Mouse (Mus musculus) CH12.LX (cell line): ENCODE results near the gene Tia1. TPM values are rescaled to one million over a fixed set of nuclear protein-coding genes. Genes with fewer than 3 reads are reported as not detected.

ENCODE experiments used
- DNase-seq: peaks from one replicate; pipeline ENCODE4 v3.0.0-alpha.2; 2013; ENCODE audit errors: extremely low read depth
- H3K27ac ChIP-seq: 2 replicates; pipeline ENCODE4 v1.5.1; 2012; ENCODE audit warnings: low read depth, mild to moderate bottlenecking, control low read depth, moderate library complexity; ENCODE audit not compliant: insufficient read depth
- H3K27me3 ChIP-seq: replicated peaks from 2 replicates; pipeline ENCODE3; 2012; ENCODE audit warnings: inconsistent platforms
- H3K36me3 ChIP-seq, 2 experiments: replicated peaks in 1 of 2; 2 replicates each; pipeline versions ENCODE3 to v1.6.1; 2012; ENCODE audit warnings: inconsistent platforms in 1 of 2, low read length in 1 of 2, mild to moderate bottlenecking in 1 of 2, mixed read lengths in 1 of 2, moderate library complexity in 1 of 2; ENCODE audit not compliant: control insufficient read depth in 1 of 2, insufficient read depth in 1 of 2
- H3K4me1 ChIP-seq, 2 experiments: 2 replicates each; pipeline ENCODE4 v1.6.1; 2012; ENCODE audit warnings: inconsistent platforms in 1 of 2, moderate library complexity in 1 of 2; ENCODE audit not compliant: insufficient read depth in 2 of 2, control insufficient read depth in 1 of 2
- H3K4me2 ChIP-seq: 2 replicates; pipeline ENCODE4 v1.6.1; 2012; ENCODE audit warnings: low read depth, mild to moderate bottlenecking, control low read depth; ENCODE audit not compliant: poor library complexity, insufficient read depth, severe bottlenecking
- H3K4me3 ChIP-seq, 3 experiments: fragments of 150-350 bp in 1 of 3; sonication (generic) in 1 of 3; replicated peaks in 1 of 3; 2 replicates each; pipeline versions ENCODE3 to v1.5.1; 2011 to 2012; ENCODE audit warnings: low read depth in 2 of 3, low read length in 2 of 3, mild to moderate bottlenecking in 2 of 3, moderate library complexity in 2 of 3, control low read depth in 1 of 3, improper control_type of control experiment in 1 of 3, inconsistent platforms in 1 of 3, mixed read lengths in 1 of 3; ENCODE audit not compliant: poor library complexity in 1 of 3
- H3K79me2 ChIP-seq: replicated peaks from 2 replicates; pipeline ENCODE4 v1.6.1; 2012; ENCODE audit warnings: mild to moderate bottlenecking, moderate library complexity; ENCODE audit not compliant: control insufficient read depth, poor library complexity, insufficient read depth, severe bottlenecking; ENCODE audit errors: extremely low read depth
- H3K9ac ChIP-seq: 2 replicates; pipeline ENCODE4 v1.6.1; 2012; ENCODE audit warnings: low read depth, mild to moderate bottlenecking, control low read depth, moderate library complexity; ENCODE audit not compliant: insufficient read depth
- H3K9me3 ChIP-seq: replicated peaks from 2 replicates; pipeline ENCODE3; 2012; ENCODE audit warnings: low read length, inconsistent platforms, mixed read lengths
- CTCF ChIP-seq, 2 experiments: IDR thresholded peaks in 1 of 2; conservative IDR thresholded peaks in 1 of 2; 2 replicates each; pipeline ENCODE4 v1.5.1; 2011 to 2012; ENCODE audit warnings: low read depth in 2 of 2, low read length in 2 of 2, improper control_type of control experiment in 1 of 2, inconsistent platforms in 1 of 2, mild to moderate bottlenecking in 1 of 2, moderate library complexity in 1 of 2
- E2F4 ChIP-seq: IDR thresholded peaks from 2 replicates; pipeline ENCODE4 v1.6.1; 2011; ENCODE audit warnings: low read depth, low read length, improper control_type of control experiment; ENCODE audit not compliant: insufficient replicate concordance
- ELF1 ChIP-seq: IDR thresholded peaks from 2 replicates; pipeline ENCODE4 v1.6.1; 2014; ENCODE audit warnings: low read depth, mild to moderate bottlenecking, inconsistent platforms, low read length, improper control_type of control experiment
- HCFC1 ChIP-seq: IDR thresholded peaks from 2 replicates; pipeline ENCODE4 v1.6.1; 2012; ENCODE audit warnings: low read depth, mild to moderate bottlenecking, inconsistent platforms, low read length, improper control_type of control experiment
- JUN ChIP-seq: IDR thresholded peaks from 2 replicates; pipeline ENCODE4 v1.6.1; 2011; ENCODE audit warnings: low read depth, mild to moderate bottlenecking, low read length, improper control_type of control experiment, moderate library complexity; ENCODE audit not compliant: insufficient read depth
- JUND ChIP-seq: conservative IDR thresholded peaks from 2 replicates; pipeline ENCODE4 v1.6.1; 2011; ENCODE audit warnings: low read depth, low read length, improper control_type of control experiment
- KAT2A ChIP-seq: IDR thresholded peaks from 2 replicates; pipeline ENCODE4 v1.6.1; 2012; ENCODE audit warnings: low read length, improper control_type of control experiment, inconsistent platforms; ENCODE audit not compliant: insufficient replicate concordance
- MAFK ChIP-seq: IDR thresholded peaks from 2 replicates; pipeline ENCODE4 v1.6.1; 2011; ENCODE audit warnings: low read length, improper control_type of control experiment; ENCODE audit not compliant: insufficient replicate concordance
- MAX ChIP-seq: IDR thresholded peaks from 2 replicates; pipeline ENCODE4 v1.6.1; 2011; ENCODE audit warnings: low read length, improper control_type of control experiment
- MEF2A ChIP-seq: IDR thresholded peaks from 2 replicates; pipeline ENCODE4 v1.6.1; 2014; ENCODE audit warnings: low read depth, mild to moderate bottlenecking, inconsistent platforms, low read length, improper control_type of control experiment, borderline replicate concordance
- MXI1 ChIP-seq: IDR thresholded peaks from 2 replicates; pipeline ENCODE4 v1.6.1; 2011; ENCODE audit warnings: mild to moderate bottlenecking, low read depth, low read length, improper control_type of control experiment
- MYC ChIP-seq: IDR thresholded peaks from 2 replicates; pipeline ENCODE4 v1.6.1; 2011; ENCODE audit warnings: low read depth, mild to moderate bottlenecking, improper control_type of control experiment, low read length
- NELFE ChIP-seq: IDR thresholded peaks from 2 replicates; pipeline ENCODE4 v1.6.1; 2011; ENCODE audit warnings: low read depth, low read length, improper control_type of control experiment
- NRF1 ChIP-seq: IDR thresholded peaks from 2 replicates; pipeline ENCODE4 v1.6.1; 2014; ENCODE audit warnings: low read depth, mild to moderate bottlenecking, inconsistent platforms, low read length, improper control_type of control experiment, moderate library complexity
- POLR2A ChIP-seq: IDR thresholded peaks from 2 replicates; pipeline ENCODE4 v1.6.1; 2011; ENCODE audit warnings: low read depth, mild to moderate bottlenecking, improper control_type of control experiment, low read length
- SIN3A ChIP-seq: IDR thresholded peaks from 2 replicates; pipeline ENCODE4 v1.6.1; 2012; ENCODE audit warnings: low read length, improper control_type of control experiment, inconsistent platforms
- TBP ChIP-seq: conservative IDR thresholded peaks from 2 replicates; pipeline ENCODE4 v1.6.1; 2011; ENCODE audit warnings: low read depth, low read length, improper control_type of control experiment
- UBTF ChIP-seq: IDR thresholded peaks from 2 replicates; pipeline ENCODE4 v1.6.1; 2012; ENCODE audit warnings: low read depth, mild to moderate bottlenecking, inconsistent platforms, low read length, improper control_type of control experiment, moderate library complexity
- USF2 ChIP-seq: conservative IDR thresholded peaks from 2 replicates; pipeline ENCODE4 v1.6.1; 2011; ENCODE audit warnings: low read depth, low read length, improper control_type of control experiment
- ZC3H11A ChIP-seq: IDR thresholded peaks from 2 replicates; pipeline ENCODE4 v1.6.1; 2012; ENCODE audit warnings: low read depth, mild to moderate bottlenecking, inconsistent platforms, low read length, improper control_type of control experiment
- ZMIZ1 ChIP-seq: IDR thresholded peaks from 2 replicates; pipeline ENCODE4 v1.6.1; 2012; ENCODE audit warnings: low read depth, mild to moderate bottlenecking, inconsistent platforms, low read length, improper control_type of control experiment
- ZNF384 ChIP-seq: IDR thresholded peaks from 2 replicates; pipeline ENCODE4 v1.6.1; 2012; ENCODE audit warnings: low read depth, low read length, improper control_type of control experiment, inconsistent platforms
- dilution Hi-C: fragments of 300-500 bp; cut with MboI; formaldehyde crosslinking; loops from 2 replicates; pipeline ENCODE4 v1.14.3; 2020; ENCODE audit warnings: low sequenced_read_pairs; ENCODE audit not compliant: extremely low pct_unique_long_range_greater_than_20kb, extremely low pct_ligation_motif_present
- in situ Hi-C: fragments of 300-500 bp; cut with MboI; formaldehyde crosslinking; loops from 3 replicates; pipeline ENCODE4 v1.14.3; 2019; ENCODE audit warnings: low sequenced_read_pairs, low pct_ligation_motif_present, low pct_unique_long_range_greater_than_20kb, mixed read lengths
- polyA plus RNA-seq: library from polyadenylated mRNA; unstranded; fragments of >175 nt; gene quantifications from 2 replicates; pipeline ENCODE4 v1.2.1, GENCODE M21; 2012; ENCODE audit warnings: low read depth; ENCODE audit not compliant: insufficient read length
- total RNA-seq, 2 experiments: library from RNA; depleted of rRNA; stranded (reverse); fragments of 300-350 nt in 1 of 2; fragments of >200 nt in 1 of 2; gene quantifications; 2 replicates each; pipeline ENCODE4 v1.2.3; 2012 to 2014

The Tia1 gene
- total and polyA plus RNA-seq, 3 experiments: 31.8 to 41.4 (median 34.0) TPM

DNA sequence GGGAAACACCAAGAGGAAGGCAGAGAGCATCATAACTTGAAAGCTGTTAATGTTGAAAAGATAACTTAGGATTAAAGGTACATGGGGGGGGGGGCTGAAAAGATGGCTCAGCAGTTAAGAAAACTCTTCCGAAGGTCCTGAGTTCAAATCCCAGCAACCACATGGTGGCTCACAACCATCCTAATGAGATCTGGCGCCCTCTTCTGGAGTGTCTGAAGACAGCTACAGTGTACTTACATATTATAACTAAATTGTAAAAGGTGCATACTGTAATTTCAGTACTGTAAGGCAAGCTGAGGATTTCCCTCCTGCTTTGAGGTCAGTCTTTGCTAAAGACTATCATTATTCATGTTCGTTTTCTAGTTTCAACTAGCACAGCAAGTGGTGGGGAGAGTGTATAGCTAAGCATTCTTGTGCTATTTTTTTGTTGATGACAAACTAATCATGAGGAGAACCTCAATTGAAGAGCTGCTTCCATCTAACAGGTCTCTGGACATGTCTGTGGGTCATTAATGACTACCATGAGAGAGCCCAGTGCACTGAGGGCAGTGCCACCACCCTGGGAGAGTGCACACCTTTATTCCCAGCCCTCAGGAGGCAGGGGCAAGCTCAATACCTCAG lies 33.8 kb upstream of the Tia1 start:
- in situ Hi-C loops: loop anchor here (25.0 kb wide), 1 partner anchor 358 kb away; the partner anchor contains the start of gene Figla
- peak; percentile 60 for DNase-seq
- H3K27ac ChIP-seq: peak overlapping the region; percentile 27; the same call in 1 of the 2 replicates

DNA sequence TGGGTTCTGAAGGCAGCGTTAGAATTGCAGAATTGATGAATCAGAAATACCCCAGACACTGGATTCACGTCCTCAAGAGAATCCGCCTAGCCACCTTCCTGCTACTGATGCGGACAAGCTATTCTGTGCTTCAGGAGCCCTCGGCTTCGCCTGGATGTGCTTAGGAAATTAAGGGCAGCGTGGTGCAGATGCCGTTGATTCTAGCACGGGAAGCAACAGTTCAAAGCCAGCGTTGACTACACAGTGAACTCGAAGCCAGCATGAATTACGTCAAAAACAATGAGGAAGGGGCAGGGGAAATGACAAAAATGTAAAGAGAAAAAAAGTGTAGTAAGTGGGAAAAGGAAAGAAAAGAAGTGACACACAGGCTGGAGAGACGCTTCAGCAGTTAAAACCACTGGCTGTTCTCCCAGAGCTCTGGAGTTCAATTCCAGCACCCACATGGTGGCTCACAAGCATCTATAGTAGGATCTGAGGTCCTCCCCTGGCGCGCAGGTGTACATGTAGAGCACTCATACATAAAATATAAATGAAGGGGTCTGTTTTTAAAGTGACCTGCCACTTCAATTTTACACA lies 33.2 kb upstream of the Tia1 start, which contains the start of gene Snrpg:
Gene Snrpg (plus strand): TSS at position 541 of the 576 bp plus-strand sequence.
- Histone ChIP-seq H3K36me3 (peaks cover 9 to 48% of the 10 kb centered on the region in 2 experiments), H3K27me3 (no peaks in the 10 kb centered on the region), H3K4me3 (peak within 1 kb of the TSS; percentile 78 to 100 (median 97)), H3K9me3 (no peaks in the 10 kb centered on the region), H3K27ac (peak within 1 kb of the TSS; percentile 72), H3K4me1 (peaks cover 8 to 36% of the 10 kb centered on the region in 2 experiments), H3K4me2 (peak within 1 kb of the TSS; percentile 98), H3K9ac (peak within 1 kb of the TSS; percentile 89), H3K79me2 (peaks cover 58% of the 10 kb centered on the region)
- TF ChIP-seq UBTF (no peak), ELF1 (no peak), MEF2A (no peak), E2F4 (no peak), NRF1 (no peak), ZC3H11A (no peak), JUND (no peak), POLR2A (no peak), ZNF384 (no peak), CTCF (conservative IDR thresholded peaks at IDR 0.05 in 1 of 2, IDR thresholded peaks at IDR 0.05 in 1 of 2; ENCODE audit: low read depth in 2 of 2, low read length in 2 of 2) (no peak), NELFE (no peak), JUN (no peak), TBP (no peak), KAT2A (no peak), USF2 (no peak), SIN3A (no peak), ZMIZ1 (no peak)
- in situ Hi-C loops (loop anchor here (25.0 kb wide), 1 partner anchor 359 kb away; the partner anchor contains the start of gene Figla), dilution Hi-C loops (no loop called here)
- DNase-seq: peak; percentile 23

More for the DNA sequence above, 33.8 kb upstream of the Tia1 start:
- TF ChIP-seq ZMIZ1 (no peak; the same call in 1 of the 2 replicates), MEF2A (no peak), SIN3A (peak; percentile 60; the same call in 1 of the 2 replicates), MAX (peak; percentile 51), HCFC1 (peak; percentile 13; the same call in 1 of the 2 replicates), MAFK (0 out of 2 replicates have a peak, but pooled peaks have one; percentile 12), KAT2A (no peak), CTCF (conservative IDR thresholded peaks at IDR 0.05 in 1 of 2, IDR thresholded peaks at IDR 0.05 in 1 of 2; ENCODE audit: low read depth in 2 of 2, low read length in 2 of 2) (peak; percentile 20 to 61; a peak in 3 of 4 replicates), POLR2A (0 out of 2 replicates have a peak, but pooled peaks have one; percentile 24), MXI1 (peak; percentile 41; the same call in 1 of the 2 replicates), MYC (peak; percentile 86)
- Histone ChIP-seq H3K4me3 (peak overlapping the region; percentile 55 to 100 (median 97)), H3K27me3 (no peaks in the 10 kb centered on the region), H3K9ac (peak overlapping the region; percentile 75), H3K9me3 (no peaks in the 10 kb centered on the region), H3K79me2 (peaks cover 56% of the 10 kb centered on the region), H3K4me1 (peaks cover 8 to 36% of the 10 kb centered on the region in 2 experiments), H3K4me2 (peak overlapping the region; percentile 53), H3K36me3 (peaks cover 9 to 42% of the 10 kb centered on the region in 2 experiments)
- dilution Hi-C loops: no loop called here
